Mouse (Mus musculus): ENCODE measurements around the gene Coro6.

Gene Coro6

GRCm38 (mm10) chr11:77462283-77463100 lies at the start of gene Coro6:
Coro6 (plus strand) TSS chr11:77462411.
- DNase-seq (ENCODE audit: low spot score): peak; percentile 10

- no peak for DNase-seq (ENCODE audit: low spot score)
Observed at GRCm38 (mm10) chr11:77414141-77414839, 47.9 kb upstream of the Coro6 start.

- no peak for DNase-seq (ENCODE audit: low spot score)
Observed at GRCm38 (mm10) chr11:77416212-77417000, 45.8 kb upstream of the Coro6 start.

GRCm38 (mm10) chr11:77418021-77418420 lies 44.2 kb upstream of the Coro6 start:
- no peak for DNase-seq (ENCODE audit: low spot score)

- no peak for DNase-seq (ENCODE audit: low spot score)
Observed at GRCm38 (mm10) chr11:77423175-77423859, 38.9 kb upstream of the Coro6 start.

GRCm38 (mm10) chr11:77428446-77428845 lies 33.8 kb upstream of the Coro6 start:
- no peak for DNase-seq (ENCODE audit: low spot score)

GRCm38 (mm10) chr11:77437026-77437425 lies 25.2 kb upstream of the Coro6 start:
- no peak for DNase-seq (ENCODE audit: low spot score)

- no peak for DNase-seq (ENCODE audit: low spot score)
Observed at GRCm38 (mm10) chr11:77440081-77440480, 22.1 kb upstream of the Coro6 start.

- DNase-seq (ENCODE audit: low spot score): no peak
Observed at GRCm38 (mm10) chr11:77441020-77441419, 21.2 kb upstream of the Coro6 start.

- DNase-seq (ENCODE audit: low spot score): no peak
Observed at GRCm38 (mm10) chr11:77442186-77443170, 19.7 kb upstream of the Coro6 start.

GRCm38 (mm10) chr11:77444939-77445338 lies 17.3 kb upstream of the Coro6 start:
- DNase-seq (ENCODE audit: low spot score): no peak

GRCm38 (mm10) chr11:77446628-77447041 lies 15.6 kb upstream of the Coro6 start:
- peak; percentile 54 for DNase-seq (ENCODE audit: low spot score)

- no peak for DNase-seq (ENCODE audit: low spot score)
Observed at GRCm38 (mm10) chr11:77449224-77449623, 13.0 kb upstream of the Coro6 start.

- no peak for DNase-seq (ENCODE audit: low spot score)
Observed at GRCm38 (mm10) chr11:77451670-77452069, 10.5 kb upstream of the Coro6 start.

- DNase-seq (ENCODE audit: low spot score): no peak
Observed at GRCm38 (mm10) chr11:77453388-77453787, 8.8 kb upstream of the Coro6 start.

- no peak for DNase-seq (ENCODE audit: low spot score)
Observed at GRCm38 (mm10) chr11:77455770-77456510, 6.3 kb upstream of the Coro6 start.

GRCm38 (mm10) chr11:77456866-77457265 lies 5.3 kb upstream of the Coro6 start:
- DNase-seq (ENCODE audit: low spot score): no peak

GRCm38 (mm10) chr11:77461856-77462255 lies 355 bp upstream of the Coro6 start:
- DNase-seq (ENCODE audit: low spot score): no peak

GRCm38 (mm10) chr11:77463101-77463445 lies 862 bp downstream of the Coro6 start:
- DNase-seq (ENCODE audit: low spot score): no peak

GRCm38 (mm10) chr11:77463786-77464185 lies 1.6 kb downstream of the Coro6 start:
- no peak for DNase-seq (ENCODE audit: low spot score)
